Mouse (Mus musculus) heart, embryonic 14.5 days (tissue): ENCODE results near the gene Snx18. TPM values are rescaled to one million over a fixed set of nuclear protein-coding genes. Genes with fewer than 3 reads are reported as not detected.

ENCODE experiments used
- ATAC-seq: fragments of 200-750 bp; cut with Nextera tagmentation; 2 replicates; pipeline ENCODE4 v1.8.0; 2017; ENCODE audit warnings: low read depth, moderate TSS enrichment; ENCODE audit not compliant: insufficient number of reproducible peaks, insufficient read depth, low FRiP score
- H3K27ac ChIP-seq, 2 experiments: fragments of 200-500 bp in 1 of 2; fragments of 300-500 bp in 1 of 2; sonication (generic) in 1 of 2; replicated peaks in 1 of 2; 2 replicates each; pipeline ENCODE4 v1.5.1; 2012 to 2014; ENCODE audit warnings: low read depth in 2 of 2, low read length in 2 of 2, control low read depth in 1 of 2, mild to moderate bottlenecking in 1 of 2, mixed read lengths in 1 of 2; ENCODE audit not compliant: control insufficient read depth in 1 of 2, insufficient read depth in 1 of 2
- H3K27me3 ChIP-seq: fragments of 300-500 bp; sonication (generic); 2 replicates; pipeline ENCODE4 v1.6.1; 2014; ENCODE audit warnings: mild to moderate bottlenecking, low read length, control low read depth; ENCODE audit not compliant: control insufficient read depth, insufficient read depth
- H3K36me3 ChIP-seq: fragments of 300-500 bp; sonication (generic); 2 replicates; pipeline ENCODE4 v1.6.1; 2014; ENCODE audit warnings: mild to moderate bottlenecking, control low read depth, low read length, mixed read lengths; ENCODE audit not compliant: control insufficient read depth, insufficient read depth
- H3K4me1 ChIP-seq, 2 experiments: fragments of 200-500 bp in 1 of 2; fragments of 300-500 bp in 1 of 2; sonication (generic) in 1 of 2; 2 replicates each; pipeline ENCODE4 v1.6.1; 2012 to 2014; ENCODE audit warnings: low read length in 2 of 2, control low read depth in 1 of 2, mixed read lengths in 1 of 2; ENCODE audit not compliant: control insufficient read depth in 2 of 2, insufficient read depth in 2 of 2
- H3K4me2 ChIP-seq: fragments of 300-500 bp; sonication (generic); 2 replicates; pipeline ENCODE4 v1.6.1; 2014; ENCODE audit warnings: mild to moderate bottlenecking, low read length
- H3K4me3 ChIP-seq, 2 experiments: fragments of 200-500 bp in 1 of 2; fragments of 300-500 bp in 1 of 2; sonication (generic) in 1 of 2; 2 replicates each; pipeline ENCODE4 v1.5.1; 2012 to 2014; ENCODE audit warnings: low read length in 2 of 2, mild to moderate bottlenecking in 2 of 2, control low read depth in 1 of 2, low read depth in 1 of 2, moderate library complexity in 1 of 2; ENCODE audit not compliant: control insufficient read depth in 1 of 2, insufficient read depth in 1 of 2
- H3K9ac ChIP-seq: fragments of 300-500 bp; sonication (generic); 2 replicates; pipeline ENCODE4 v1.6.1; 2014; ENCODE audit warnings: mild to moderate bottlenecking, low read length
- H3K9me3 ChIP-seq: fragments of 300-500 bp; sonication (generic); 2 replicates; pipeline ENCODE4 v1.6.1; 2016; ENCODE audit warnings: low read length, control low read depth; ENCODE audit not compliant: control insufficient read depth
- WGBS: fragments of 180-500 bp; shearing (Covaris S2); extraction: QIAGEN DNeasy Blood & Tissue Kit; methylation state at CpG from one replicate; pipeline ENCODE4 v1.1.7; 2014; 5-methylcytosine and 5-hydroxymethylcytosine counted together
- polyA plus RNA-seq: library from polyadenylated mRNA; unstranded; fragments of >200 nt; fragmentation: Nextera tagmentation; extraction: Ambion mirVana; gene quantifications from 2 replicates; pipeline ENCODE4 v1.2.1, GENCODE M21; 2014

Gene Snx18
- polyA plus RNA-seq, 1 experiment from 2014 or later: 22.6 TPM

DNA sequence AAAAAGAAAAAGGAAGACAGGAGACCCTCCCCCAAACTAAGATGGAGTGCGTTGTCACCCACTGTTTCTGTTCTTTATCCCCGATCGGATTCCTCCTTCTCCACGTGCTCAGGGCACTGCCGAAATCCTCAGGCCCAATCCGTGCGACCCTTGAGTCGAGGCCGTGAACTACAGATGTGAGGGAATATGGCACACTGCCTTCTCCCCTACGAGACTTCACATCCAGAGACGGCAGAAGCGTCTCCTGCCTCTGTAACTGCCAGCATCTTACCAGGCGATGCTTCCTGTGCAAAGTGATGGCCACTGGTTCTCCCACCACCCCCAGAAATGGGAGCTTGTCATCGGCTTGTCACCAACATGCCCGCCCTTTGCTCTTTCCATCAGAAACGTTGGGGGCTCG lies 24.7 kb downstream of the Snx18 start:
- Histone ChIP-seq H3K4me1 (peaks cover 27 to 36% of the 10 kb centered on the region in 2 experiments), H3K36me3 (peaks cover 43% of the 10 kb centered on the region), H3K9me3 (no peaks in the 10 kb centered on the region), H3K9ac (no peak overlapping the region), H3K4me2 (no peak overlapping the region), H3K27ac (no peak overlapping the region), H3K27me3 (no peaks in the 10 kb centered on the region), H3K4me3 (no peak overlapping the region)
- no peak for ATAC-seq
- 86% methylated on average over 17 of the region's 17 CpGs for WGBS

DNA sequence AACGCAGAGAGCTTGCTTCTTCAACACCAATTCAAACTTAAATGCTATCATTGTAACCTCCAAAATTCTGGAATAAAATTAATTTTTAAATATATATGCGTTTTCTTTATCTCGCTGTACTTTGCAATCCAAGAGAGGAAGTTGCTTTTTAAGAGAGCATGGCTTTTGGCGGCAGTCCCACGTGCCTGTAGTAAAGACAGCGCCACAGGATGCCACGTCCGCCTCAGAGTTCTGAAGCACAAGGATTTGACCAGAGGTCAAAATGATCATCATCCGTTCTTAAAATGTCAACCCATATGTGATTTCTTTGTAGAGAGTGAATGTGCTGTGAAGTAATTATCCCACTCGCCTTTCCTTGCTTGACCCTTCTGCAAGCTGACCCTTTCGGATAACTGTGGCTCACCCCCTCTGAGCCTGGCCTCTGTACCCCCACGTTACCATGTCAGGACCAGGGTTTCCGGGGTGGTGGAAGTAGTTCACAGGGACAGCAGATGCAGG lies 25.6 kb downstream of the Snx18 start:
- ATAC-seq: no peak
- no peaks in the 10 kb centered on the region for H3K9me3 ChIP-seq
- no peak overlapping the region for H3K9ac ChIP-seq
- 80% methylated on average over 13 of the region's 13 CpGs for WGBS
- H3K4me3 ChIP-seq: no peak overlapping the region
- no peak overlapping the region for H3K27ac ChIP-seq
- peaks cover 43% of the 10 kb centered on the region for H3K36me3 ChIP-seq
- H3K4me1 ChIP-seq: peaks cover 26 to 27% of the 10 kb centered on the region in 2 experiments
- H3K4me2 ChIP-seq: no peak overlapping the region
- H3K27me3 ChIP-seq: no peaks in the 10 kb centered on the region

DNA sequence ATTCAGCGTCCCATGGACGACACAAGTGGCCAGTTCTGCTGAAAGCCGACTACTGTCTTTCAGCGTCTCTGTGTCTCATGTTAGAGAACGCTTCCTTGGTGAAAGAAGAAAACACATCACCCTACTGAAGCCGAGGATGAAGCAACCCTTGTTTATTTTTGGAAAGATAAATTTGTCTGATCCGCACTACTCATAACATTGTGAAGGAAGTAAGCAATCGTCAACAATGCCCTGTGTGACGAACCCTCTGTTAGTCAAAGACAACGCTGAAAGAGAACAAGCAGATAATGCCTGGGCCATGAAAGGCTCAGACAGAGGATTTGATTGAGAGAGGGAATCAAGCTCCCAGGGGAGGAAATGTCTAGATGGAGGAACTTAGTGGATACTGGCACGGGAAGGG lies 27.0 kb downstream of the Snx18 start:
- Histone ChIP-seq H3K4me1 (peaks cover 19% of the 10 kb centered on the region in 2 experiments), H3K27ac (no peak overlapping the region), H3K9ac (no peak overlapping the region), H3K36me3 (peaks cover 43% of the 10 kb centered on the region), H3K27me3 (no peaks in the 10 kb centered on the region), H3K4me3 (no peak overlapping the region), H3K9me3 (no peaks in the 10 kb centered on the region), H3K4me2 (no peak overlapping the region)
- WGBS: 65% methylated on average over 11 of the region's 11 CpGs
- no peak for ATAC-seq

DNA sequence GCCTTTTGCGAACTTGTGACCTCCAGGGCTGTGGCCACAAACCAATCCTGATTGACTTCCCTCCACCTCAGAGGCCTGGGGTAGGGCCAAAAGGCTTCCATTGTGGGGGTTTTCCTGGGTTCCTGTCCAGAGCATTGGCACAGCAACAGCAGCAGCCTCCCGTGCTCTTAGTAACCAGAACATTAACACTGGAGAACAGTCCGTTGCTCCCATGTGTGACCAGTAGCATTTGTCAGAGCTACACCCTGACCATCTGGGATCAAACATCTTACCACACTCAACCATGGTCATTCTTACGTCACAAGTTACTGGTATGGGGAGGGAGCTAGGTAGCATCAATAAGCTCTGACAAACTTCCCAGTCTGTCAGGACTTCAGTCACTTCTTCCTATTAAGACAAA lies 28.1 kb downstream of the Snx18 start:
- ATAC-seq: no peak
- Histone ChIP-seq H3K36me3 (peaks cover 43% of the 10 kb centered on the region), H3K9me3 (no peaks in the 10 kb centered on the region), H3K4me3 (no peak overlapping the region), H3K27me3 (no peaks in the 10 kb centered on the region), H3K27ac (no peak overlapping the region), H3K9ac (no peak overlapping the region), H3K4me2 (no peak overlapping the region), H3K4me1 (peaks cover 7 to 9% of the 10 kb centered on the region in 2 experiments)
- 93% methylated on average over 4 of the region's 4 CpGs for WGBS

DNA sequence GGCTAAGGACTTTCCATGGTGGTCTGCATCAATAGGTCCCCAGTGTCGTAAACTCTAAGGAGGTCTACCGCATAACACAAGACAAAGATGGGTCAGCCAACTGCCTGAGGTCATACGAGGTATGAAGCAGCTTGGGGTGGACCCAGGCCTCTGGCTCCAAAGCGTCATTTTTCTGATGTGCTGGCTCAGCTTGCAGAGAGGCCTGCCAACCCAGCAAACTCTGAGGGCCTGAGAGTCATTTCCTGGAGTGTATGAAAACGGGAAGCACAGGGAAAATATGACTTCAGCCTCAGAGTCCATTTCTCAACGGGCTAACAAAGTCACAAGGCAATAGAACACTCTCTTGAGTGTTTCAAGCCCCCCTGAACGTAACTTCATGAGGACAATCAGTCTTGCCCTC lies 28.9 kb downstream of the Snx18 start:
- Histone ChIP-seq H3K4me3 (no peak overlapping the region), H3K9me3 (no peaks in the 10 kb centered on the region), H3K36me3 (peaks cover 42% of the 10 kb centered on the region), H3K27ac (no peak overlapping the region), H3K4me2 (no peak overlapping the region), H3K27me3 (no peaks in the 10 kb centered on the region), H3K4me1 (peaks cover 5 to 7% of the 10 kb centered on the region in 2 experiments; a peak in 3 of 4 replicates), H3K9ac (no peak overlapping the region)
- no peak for ATAC-seq
- WGBS: 68% methylated on average over 7 of the region's 7 CpGs

DNA sequence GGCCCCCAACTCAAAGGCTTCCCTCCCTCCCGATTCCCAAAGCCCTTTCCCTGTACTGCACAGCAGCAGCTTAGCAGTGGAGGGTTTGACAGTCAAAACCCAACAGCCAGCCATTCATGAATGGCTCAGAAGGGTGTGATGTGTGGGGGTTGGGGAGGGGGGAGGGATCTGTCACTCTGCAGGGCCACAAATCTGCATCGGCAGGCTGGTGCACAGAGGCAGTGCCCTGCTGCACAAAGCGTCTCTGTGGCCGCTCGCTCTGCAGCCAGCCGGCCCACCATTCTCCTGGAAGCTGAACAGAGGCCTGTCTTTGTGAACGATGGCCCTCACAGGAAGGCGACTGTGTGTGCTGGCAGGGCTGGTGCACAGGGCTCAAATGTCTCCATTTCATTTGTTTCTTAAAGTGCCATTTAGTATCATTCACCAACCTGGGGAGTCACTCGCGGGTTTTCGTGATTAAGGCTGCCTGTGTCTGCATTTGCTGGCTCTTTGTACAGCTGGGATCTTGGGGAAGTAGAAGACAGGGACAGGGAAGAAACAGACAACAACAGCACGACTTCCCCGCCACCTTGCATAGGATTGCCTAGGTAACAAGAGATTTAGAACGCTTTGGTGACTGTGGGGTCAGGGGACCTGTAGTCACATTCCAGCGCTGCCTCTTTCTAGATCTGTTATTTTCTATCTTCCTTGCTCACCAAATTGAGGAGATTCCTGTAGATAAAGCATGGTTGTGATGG lies 31.0 kb downstream of the Snx18 start:
- Histone ChIP-seq H3K9me3 (no peaks in the 10 kb centered on the region), H3K4me1 (peaks cover 5 to 7% of the 10 kb centered on the region in 2 experiments; a peak in 3 of 4 replicates), H3K4me3 (no peak overlapping the region), H3K9ac (no peak overlapping the region), H3K27ac (no peak overlapping the region), H3K4me2 (peak overlapping the region; percentile 18; the same call in 1 of the 2 replicates), H3K36me3 (peaks cover 21% of the 10 kb centered on the region; the same call in 1 of the 2 replicates), H3K27me3 (no peaks in the 10 kb centered on the region)
- WGBS: 29% methylated on average over 15 of the region's 15 CpGs
- ATAC-seq: 0 out of 2 replicates have a peak, but pooled peaks have one; percentile 31

DNA sequence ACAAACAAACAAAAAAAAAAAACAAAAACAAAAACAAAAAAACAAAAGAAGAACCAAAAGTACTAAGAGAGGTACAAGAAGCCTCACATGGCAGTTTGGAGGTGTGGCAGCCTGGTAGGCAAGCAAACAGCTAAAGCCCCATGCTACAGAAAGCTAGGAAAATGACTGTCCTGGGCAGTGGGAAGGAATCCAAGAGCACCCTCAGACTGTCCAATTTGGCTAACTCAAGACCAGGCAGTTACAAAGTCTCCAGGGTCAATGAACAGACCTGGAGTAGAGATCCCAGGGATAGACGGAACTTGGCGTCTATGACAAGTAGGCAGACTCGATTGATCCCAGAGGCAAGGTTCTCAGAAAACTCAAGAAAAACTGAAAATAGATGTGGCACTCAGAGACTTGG lies 32.8 kb downstream of the Snx18 start:
- H3K4me3 ChIP-seq: no peak overlapping the region
- no peaks in the 10 kb centered on the region for H3K27me3 ChIP-seq
- no peak overlapping the region for H3K27ac ChIP-seq
- no peaks in the 10 kb centered on the region for H3K9me3 ChIP-seq
- H3K4me1 ChIP-seq: peaks cover 3 to 5% of the 10 kb centered on the region in 2 experiments; a peak in 3 of 4 replicates
- H3K9ac ChIP-seq: no peak overlapping the region
- H3K36me3 ChIP-seq: peaks cover 11% of the 10 kb centered on the region; the same call in 1 of the 2 replicates
- no peak for ATAC-seq
- no peak overlapping the region for H3K4me2 ChIP-seq
- 88% methylated on average over 3 of the region's 3 CpGs for WGBS
